ENCODE assay signal across 13 mouse cellular contexts in the genomic region with DNA sequence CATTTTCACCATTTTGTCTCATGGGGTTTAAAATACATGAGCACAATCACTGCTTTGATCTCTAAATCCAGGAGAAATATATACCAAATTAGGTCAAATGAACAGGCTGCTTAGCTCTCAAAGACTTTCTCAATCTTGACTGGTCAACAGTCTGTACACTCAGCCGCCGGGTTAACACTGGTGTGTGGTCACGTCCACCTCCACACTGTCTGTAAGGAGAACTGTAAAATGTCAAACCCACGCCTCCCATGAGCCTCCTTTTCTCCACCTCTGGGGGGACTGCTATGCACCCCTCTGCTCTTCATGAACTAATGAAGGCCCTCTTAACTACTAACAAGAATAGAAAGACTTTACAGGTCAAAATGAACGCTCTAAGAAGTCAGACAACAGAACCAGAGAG. TPM values are rescaled to one million over a fixed set of nuclear protein-coding genes. Genes with fewer than 3 reads are reported as not detected.
DNase-seq lines count a peak whose midpoint lies in the region; ATAC-seq and TF ChIP-seq lines count a peak whose summit lies in the region.
"Had no signal": no experiment of that assay in that cellular context is flagged by ENCODE, and none has a peak within 500 bp of the region (broad histone marks: within the 10 kb centered on the region; RNA-seq: fewer than 3 reads in every experiment).

No protein-coding gene starts in this region.

- ATAC-seq in CD4-positive, CD25-positive, alpha-beta regulatory T cell, adult 4 months = no peak
- ATAC-seq in kidney, postnatal 0 days (replicated peaks; ENCODE audit: low FRiP score, low read depth) = no peak
- no peak for ATAC-seq in cerebellum, adult (ENCODE audit: insufficient number of reproducible peaks, low FRiP score, low TSS enrichment)

- no peak for TF ChIP-seq POLR2A in kidney, adult 2 months (IDR thresholded peaks at IDR 0.05; ENCODE audit: low read depth, low read length)
- TF ChIP-seq POLR2A in bone marrow macrophage, adult 2 months (IDR thresholded peaks at IDR 0.05; ENCODE audit: borderline replicate concordance, low read depth, low read length) = no peak

- H3K27me3 ChIP-seq in kidney, postnatal 0 days (ENCODE audit: insufficient read depth, low read length) = no peaks in the 10 kb centered on the region
- H3K27me3 ChIP-seq in kidney, adult 2 months (replicated peaks; ENCODE audit: control insufficient read depth, insufficient read depth, low read length) = no peaks in the 10 kb centered on the region
- H3K27me3 ChIP-seq: limb, embryonic 12.5 days had no signal

- no peak for TF ChIP-seq CTCF in kidney, postnatal 0 days (IDR thresholded peaks at IDR 0.05; ENCODE audit: low read depth)
- TF ChIP-seq CTCF in kidney, adult 2 months (conservative IDR thresholded peaks at IDR 0.05; ENCODE audit: insufficient read depth, insufficient read length, low read depth, low read length) = no peak
- TF ChIP-seq CTCF in bone marrow macrophage, adult 2 months (IDR thresholded peaks at IDR 0.05; ENCODE audit: low read depth, low read length) = no peak

- no peaks in the 10 kb centered on the region for H3K36me3 ChIP-seq in kidney, postnatal 0 days (ENCODE audit: insufficient read depth, low read length)
- no peaks in the 10 kb centered on the region for H3K36me3 ChIP-seq in kidney, adult 2 months (ENCODE audit: control insufficient read depth, insufficient read depth, low read length)

- no peak overlapping the region for H3K4me2 ChIP-seq in kidney, postnatal 0 days (ENCODE audit: low read length)
- H3K4me2 ChIP-seq: limb, embryonic 12.5 days had no signal

- peak overlapping the region; percentile 77 for H3K27ac ChIP-seq in kidney, postnatal 0 days
- H3K27ac ChIP-seq in kidney, adult 2 months (ENCODE audit: insufficient read depth, low read depth, low read length) = no peak overlapping the region
- peak overlapping the region; percentile 46 for H3K27ac ChIP-seq in bone marrow macrophage, adult 2 months (ENCODE audit: insufficient read depth, low read depth, low read length)
- H3K27ac ChIP-seq: limb, embryonic 12.5 days had no signal

- 31% methylated on average over 5 of the region's 5 CpGs for WGBS in kidney, postnatal 0 days
- 55% methylated on average over 5 of the region's 5 CpGs for WGBS in kidney, adult 2 months

- H3K9me3 ChIP-seq in kidney, postnatal 0 days (replicated peaks; ENCODE audit: low read length) = no peaks in the 10 kb centered on the region

- no peak overlapping the region for H3K4me3 ChIP-seq in kidney, postnatal 0 days (replicated peaks; ENCODE audit: low read depth, low read length)
- H3K4me3 ChIP-seq in kidney, adult 2 months (ENCODE audit: insufficient read depth, low read depth, low read length) = no peak overlapping the region
- H3K4me3 ChIP-seq in bone marrow macrophage, adult 2 months (ENCODE audit: insufficient read depth, low read length) = no peak overlapping the region
- H3K4me3 ChIP-seq: limb, embryonic 12.5 days had no signal

- peak; percentile 36 for DNase-seq in CD4-positive, CD25-positive, alpha-beta regulatory T cell, adult 2 months (ENCODE audit: low read depth, low spot score)
- no peak for DNase-seq in kidney, postnatal 0 days (ENCODE audit: low spot score)
- DNase-seq in kidney, adult 2 months = no peak
- peak; percentile 34 for DNase-seq in lung, postnatal 14 days
- DNase-seq in retina, postnatal 1 day = no peak
- DNase-seq: gastrocnemius, postnatal 14 days; layer of hippocampus, adult 9-11 months; midbrain, embryonic 14.5 days; thymus, adult 2 months had no signal

- H3K4me1 ChIP-seq in kidney, postnatal 0 days (replicated peaks; ENCODE audit: insufficient read depth, low read length) = peaks cover 25% of the 10 kb centered on the region
- H3K4me1 ChIP-seq in kidney, adult 2 months (ENCODE audit: control insufficient read depth, insufficient read depth, low read length) = peaks cover 19% of the 10 kb centered on the region
- peaks cover 43% of the 10 kb centered on the region for H3K4me1 ChIP-seq in bone marrow macrophage, adult 2 months (ENCODE audit: control insufficient read depth, insufficient read depth, low read length)

- H3K9ac ChIP-seq in kidney, postnatal 0 days (ENCODE audit: low read depth, low read length) = no peak overlapping the region
- H3K9ac ChIP-seq: limb, embryonic 12.5 days had no signal

RNA-seq across cellular contexts. Expression of a gene that starts 36.2 kb away (rescaled TPM):
- 100 to 1,000 TPM; 187 to 284 TPM for polyA plus RNA-seq in CD4-positive, CD25-positive, alpha-beta regulatory T cell, adult 4 months (2017; shearing (Covaris generic))
- polyA plus RNA-seq in kidney, postnatal 0 days (2015; fragmentation: Nextera tagmentation; extraction: Ambion mirVana) = 77.0 and 83.7 TPM in 2 replicates
- 38.1 and 42.0 TPM in 2 replicates for polyA plus RNA-seq in kidney, adult 2 months (2012; rRNA removed)
- polyA plus RNA-seq in bone marrow macrophage, adult 2 months (2012; ENCODE audit: insufficient read depth, insufficient read length, missing spikeins) = 243 and 284 TPM in 2 replicates

Comparison
In these comparisons a context has a peak if more than half of its experiments do, and no peak if none do; other contexts are left out.
1. DNase-seq: peak in CD4-positive, CD25-positive, alpha-beta regulatory T cell, adult 2 months (single experiment) and lung, postnatal 14 days (single experiment); none in kidney, postnatal 0 days (single experiment), kidney, adult 2 months (single experiment) and retina, postnatal 1 day (single experiment).